Mouse (Mus musculus) kidney, embryonic 14.5 days (tissue): Measurements from ENCODE around the gene Cope. TPM values are rescaled to one million over a fixed set of nuclear protein-coding genes. Genes with fewer than 3 reads are reported as not detected.

ENCODE experiments used
- ATAC-seq: fragments of 200-750 bp; cut with Nextera tagmentation; 2 replicates; pipeline ENCODE4 v1.8.0; 2017; ENCODE audit warnings: moderate number of reproducible peaks, mild to moderate bottlenecking, moderate TSS enrichment, moderate library complexity; ENCODE audit not compliant: low FRiP score, low TSS enrichment
- H3K27ac ChIP-seq: fragments of 300-500 bp; sonication (generic); 2 replicates; pipeline ENCODE4 v1.5.1; 2014; ENCODE audit warnings: low read depth, mild to moderate bottlenecking, low read length, moderate library complexity, mixed read lengths
- H3K27me3 ChIP-seq: fragments of 300-500 bp; sonication (generic); 2 replicates; pipeline ENCODE4 v1.6.1; 2014; ENCODE audit warnings: mild to moderate bottlenecking, low read length; ENCODE audit not compliant: control insufficient read depth, insufficient read depth
- H3K36me3 ChIP-seq: fragments of 300-500 bp; sonication (generic); 2 replicates; pipeline ENCODE4 v1.6.1; 2014; ENCODE audit warnings: low read length, mixed read lengths; ENCODE audit not compliant: control insufficient read depth, insufficient read depth
- H3K4me1 ChIP-seq: fragments of 300-500 bp; sonication (generic); 2 replicates; pipeline ENCODE4 v1.6.1; 2014; ENCODE audit warnings: low read length, mixed read lengths; ENCODE audit not compliant: control insufficient read depth, insufficient read depth
- H3K4me2 ChIP-seq: fragments of 300-500 bp; sonication (generic); replicated peaks from 2 replicates; pipeline ENCODE4 v1.6.1; 2014; ENCODE audit warnings: low read depth, mild to moderate bottlenecking, low read length
- H3K4me3 ChIP-seq: fragments of 300-500 bp; sonication (generic); 2 replicates; pipeline ENCODE4 v1.5.1; 2014; ENCODE audit warnings: mild to moderate bottlenecking, low read length
- H3K9ac ChIP-seq: fragments of 300-500 bp; sonication (generic); 2 replicates; pipeline ENCODE4 v1.6.1; 2014; ENCODE audit warnings: low read depth, mild to moderate bottlenecking, low read length, moderate library complexity
- H3K9me3 ChIP-seq: fragments of 300-500 bp; sonication (generic); 2 replicates; pipeline ENCODE4 v1.6.1; 2016; ENCODE audit warnings: low read length; ENCODE audit not compliant: control insufficient read depth
- WGBS: fragments of 180-500 bp; shearing (Covaris S2); extraction: QIAGEN DNeasy Blood & Tissue Kit; methylation state at CpG from one replicate; pipeline ENCODE4 v1.1.7; 2014; 5-methylcytosine and 5-hydroxymethylcytosine counted together
- polyA plus RNA-seq: library from polyadenylated mRNA; unstranded; fragments of >200 nt; fragmentation: Nextera tagmentation; extraction: Ambion mirVana; gene quantifications from 2 replicates; pipeline ENCODE4 v1.2.1, GENCODE M21; 2014

Cope gene
- polyA plus RNA-seq, 1 experiment from 2014 or later = 322 TPM

- H3K4me2 ChIP-seq = no peak overlapping the region
- no peak overlapping the region for H3K4me3 ChIP-seq
- no peak overlapping the region for H3K9ac ChIP-seq
- no peaks in the 10 kb centered on the region for H3K27me3 ChIP-seq
- H3K9me3 ChIP-seq = no peaks in the 10 kb centered on the region; the same call in 1 of the 2 replicates
- no peak overlapping the region for H3K27ac ChIP-seq
- no peak for ATAC-seq
- peaks cover 4% of the 10 kb centered on the region; the same call in 1 of the 2 replicates for H3K4me1 ChIP-seq
- H3K36me3 ChIP-seq = no peaks in the 10 kb centered on the region
Observed at GRCm38 (mm10) chr8:70274350-70274749, 28.0 kb upstream of the Cope start.

- Histone ChIP-seq H3K4me1 (peaks cover 7% of the 10 kb centered on the region; the same call in 1 of the 2 replicates), H3K4me3 (no peak overlapping the region), H3K4me2 (no peak overlapping the region), H3K9ac (no peak overlapping the region), H3K27me3 (no peaks in the 10 kb centered on the region), H3K9me3 (no peaks in the 10 kb centered on the region; the same call in 1 of the 2 replicates), H3K27ac (peak overlapping the region; percentile 15; the same call in 1 of the 2 replicates), H3K36me3 (no peaks in the 10 kb centered on the region)
- WGBS = 82% methylated on average over 3 of the region's 3 CpGs
- peak; percentile 17; the same call in 1 of the 2 replicates for ATAC-seq
Observed at GRCm38 (mm10) chr8:70276476-70276875, 25.8 kb upstream of the Cope start.

- Histone ChIP-seq H3K27ac (no peak overlapping the region), H3K4me3 (no peak overlapping the region), H3K9ac (peak overlapping the region; percentile 28; the same call in 1 of the 2 replicates), H3K27me3 (no peaks in the 10 kb centered on the region), H3K9me3 (no peaks in the 10 kb centered on the region; the same call in 1 of the 2 replicates), H3K36me3 (no peaks in the 10 kb centered on the region), H3K4me2 (no peak overlapping the region), H3K4me1 (peaks cover 16% of the 10 kb centered on the region)
- WGBS = 52% methylated on average over 15 of the region's 15 CpGs
- no peak for ATAC-seq
Observed at GRCm38 (mm10) chr8:70278175-70278574, 24.1 kb upstream of the Cope start.

- H3K9me3 ChIP-seq = no peaks in the 10 kb centered on the region; the same call in 1 of the 2 replicates
- no peak overlapping the region for H3K27ac ChIP-seq
- no peaks in the 10 kb centered on the region for H3K36me3 ChIP-seq
- 62% methylated on average over 8 of the region's 8 CpGs for WGBS
- no peaks in the 10 kb centered on the region for H3K27me3 ChIP-seq
- no peak overlapping the region for H3K9ac ChIP-seq
- no peak for ATAC-seq
- H3K4me3 ChIP-seq = no peak overlapping the region
- H3K4me1 ChIP-seq = peaks cover 16% of the 10 kb centered on the region
- H3K4me2 ChIP-seq = no peak overlapping the region
Observed at GRCm38 (mm10) chr8:70279266-70279665, 23.1 kb upstream of the Cope start.

- no peaks in the 10 kb centered on the region for H3K9me3 ChIP-seq
- H3K27ac ChIP-seq = peak overlapping the region; percentile 81; the same call in 1 of the 2 replicates
- 51% methylated on average over 3 of the region's 3 CpGs for WGBS
- no peak overlapping the region for H3K4me2 ChIP-seq
- ATAC-seq = no peak
- peaks cover 14% of the 10 kb centered on the region for H3K36me3 ChIP-seq
- H3K9ac ChIP-seq = no peak overlapping the region
- no peaks in the 10 kb centered on the region for H3K27me3 ChIP-seq
- no peak overlapping the region for H3K4me3 ChIP-seq
- peaks cover 21% of the 10 kb centered on the region for H3K4me1 ChIP-seq
Observed at GRCm38 (mm10) chr8:70281001-70281400, 21.3 kb upstream of the Cope start.

GRCm38 (mm10) chr8:70282603-70283135 lies 19.6 kb upstream of the Cope start, which contains the start of gene Homer3:
Gene Homer3, plus strand, starts transcription at chr8:70282827.
- H3K4me1 ChIP-seq = peaks cover 21% of the 10 kb centered on the region
- no peaks in the 10 kb centered on the region for H3K9me3 ChIP-seq

GRCm38 (mm10) chr8:70283136-70284077 lies 18.9 kb upstream of the Cope start:
- Histone ChIP-seq H3K4me2 (peak overlapping the region; percentile 79), H3K4me3 (peak overlapping the region; percentile 96), H3K36me3 (peaks cover 33% of the 10 kb centered on the region), H3K27ac (peak overlapping the region; percentile 81), H3K9me3 (no peaks in the 10 kb centered on the region), H3K9ac (peak overlapping the region; percentile 99), H3K27me3 (no peaks in the 10 kb centered on the region), H3K4me1 (peaks cover 17% of the 10 kb centered on the region)
- peak; percentile 53 for ATAC-seq
- under 1% methylated on average over 52 of the region's 55 CpGs for WGBS

More at GRCm38 (mm10) chr8:70282603-70283135, 19.6 kb upstream of the Cope start, which contains the start of gene Homer3:
- Histone ChIP-seq H3K4me3 (peak within 1 kb of the TSS; percentile 96), H3K9ac (peak within 1 kb of the TSS; percentile 99), H3K36me3 (peaks cover 30% of the 10 kb centered on the region), H3K4me2 (peak within 1 kb of the TSS; percentile 79), H3K27ac (peak within 1 kb of the TSS; percentile 81), H3K27me3 (no peaks in the 10 kb centered on the region)
- ATAC-seq = peak; percentile 92
- 1% methylated on average over 36 of the region's 36 CpGs for WGBS

- H3K27ac ChIP-seq = no peak overlapping the region
- WGBS = 56% methylated on average over 5 of the region's 5 CpGs
- H3K9me3 ChIP-seq = no peaks in the 10 kb centered on the region
- no peak overlapping the region; the same call in 1 of the 2 replicates for H3K4me3 ChIP-seq
- H3K27me3 ChIP-seq = no peaks in the 10 kb centered on the region
- ATAC-seq = no peak
- peaks cover 41% of the 10 kb centered on the region for H3K36me3 ChIP-seq
- H3K9ac ChIP-seq = no peak overlapping the region
- H3K4me1 ChIP-seq = peaks cover 17% of the 10 kb centered on the region
- H3K4me2 ChIP-seq = peak overlapping the region; percentile 79
Observed at GRCm38 (mm10) chr8:70284421-70284820, 17.9 kb upstream of the Cope start.
